Mouse (Mus musculus): Measurements from ENCODE around the gene Sh3bgrl2. TPM values are rescaled to one million over a fixed set of nuclear protein-coding genes. Genes with fewer than 3 reads are reported as not detected.

The Sh3bgrl2 gene
- polyA plus RNA-seq, 1 experiment from 2014 or later = 23.1 TPM

- Histone ChIP-seq H3K27ac (ENCODE audit: low read depth) (no peak overlapping the region), H3K9ac (ENCODE audit: low read length) (no peak overlapping the region), H3K36me3 (ENCODE audit: control insufficient read depth, insufficient read depth, low read length) (no peaks in the 10 kb centered on the region), H3K4me3 (ENCODE audit: low read depth, low read length) (no peak overlapping the region), H3K9me3 (ENCODE audit: control insufficient read depth, low read length) (no peaks in the 10 kb centered on the region), H3K4me1 (replicated peaks; ENCODE audit: control insufficient read depth, insufficient read depth, low read length) (peaks cover 5% of the 10 kb centered on the region; the same call in 1 of the 2 replicates), H3K27me3 (replicated peaks; ENCODE audit: control insufficient read depth, insufficient read depth, low read length) (no peaks in the 10 kb centered on the region), H3K4me2 (ENCODE audit: low read length) (no peak overlapping the region)
- no peak for ATAC-seq (replicated peaks; ENCODE audit: low FRiP score, low TSS enrichment, low read depth)
- WGBS = 47% methylated on average over 14 of the region's 14 CpGs
- DNase-seq (ENCODE audit: low spot score) = no peak
Observed at GRCm38 (mm10) chr9:83589680-83590467, 41.7 kb downstream of the Sh3bgrl2 start.

DNA sequence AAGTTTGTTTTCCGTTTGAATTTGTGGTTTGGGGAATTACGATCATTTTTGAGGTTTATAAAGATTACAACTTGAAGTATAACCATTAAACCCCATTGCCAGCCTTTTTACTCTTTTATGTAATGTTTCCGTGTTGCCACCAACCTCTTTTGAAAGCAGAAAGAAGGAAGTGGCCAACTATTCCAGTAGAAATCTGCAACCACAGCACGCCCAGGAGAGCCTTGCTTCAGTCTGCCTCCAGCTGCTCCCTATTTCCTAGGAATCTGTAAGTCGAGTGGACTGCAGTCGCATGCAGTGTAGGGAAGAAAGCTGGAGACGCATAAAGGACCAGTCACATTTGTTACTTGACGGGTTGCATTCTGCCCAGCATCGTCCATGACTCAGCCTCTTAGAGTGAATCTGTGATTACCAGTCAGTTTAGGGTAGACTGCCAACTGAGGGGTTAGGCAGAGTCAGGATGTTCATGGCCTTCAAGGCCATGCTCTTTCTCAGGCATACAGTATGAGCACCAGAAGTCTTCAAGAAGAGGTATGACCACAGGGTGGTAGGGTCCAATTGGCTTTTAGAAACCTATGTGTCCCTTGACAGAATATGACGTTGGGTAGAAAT, 43.8 kb downstream of the Sh3bgrl2 start:
- Histone ChIP-seq H3K4me1 (replicated peaks; ENCODE audit: control insufficient read depth, insufficient read depth, low read length) (peaks cover 5% of the 10 kb centered on the region; the same call in 1 of the 2 replicates), H3K4me2 (ENCODE audit: low read length) (no peak overlapping the region), H3K36me3 (ENCODE audit: control insufficient read depth, insufficient read depth, low read length) (no peaks in the 10 kb centered on the region), H3K27ac (ENCODE audit: low read depth) (no peak overlapping the region), H3K9ac (ENCODE audit: low read length) (no peak overlapping the region), H3K9me3 (ENCODE audit: control insufficient read depth, low read length) (no peaks in the 10 kb centered on the region), H3K4me3 (ENCODE audit: low read depth, low read length) (no peak overlapping the region), H3K27me3 (replicated peaks; ENCODE audit: control insufficient read depth, insufficient read depth, low read length) (no peaks in the 10 kb centered on the region)
- DNase-seq (ENCODE audit: low spot score) = no peak
- 85% methylated on average over 10 of the region's 10 CpGs for WGBS
- no peak for ATAC-seq (replicated peaks; ENCODE audit: low FRiP score, low TSS enrichment, low read depth)

DNA sequence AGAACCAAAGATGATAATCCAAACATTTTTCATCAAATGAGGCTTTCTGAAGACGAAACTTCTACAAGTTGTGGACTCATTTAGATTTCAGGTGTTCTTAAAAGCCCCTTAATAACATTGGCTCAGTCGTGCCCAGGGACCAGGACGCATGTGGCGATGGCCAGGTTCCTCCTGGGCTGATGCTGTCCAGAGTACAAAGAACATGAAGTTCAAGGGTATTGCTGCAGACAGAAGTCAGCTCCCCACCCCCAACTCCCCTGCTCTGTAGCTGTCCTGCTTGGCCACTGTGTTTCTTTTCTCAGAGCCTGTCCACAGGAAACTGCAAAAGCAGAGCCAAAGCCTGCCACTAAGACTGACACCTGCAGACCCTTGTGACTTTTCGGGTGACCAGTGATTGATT, 45.7 kb downstream of the Sh3bgrl2 start:
- Histone ChIP-seq H3K27me3 (replicated peaks; ENCODE audit: control insufficient read depth, insufficient read depth, low read length) (no peaks in the 10 kb centered on the region), H3K36me3 (ENCODE audit: control insufficient read depth, insufficient read depth, low read length) (no peaks in the 10 kb centered on the region), H3K9ac (ENCODE audit: low read length) (no peak overlapping the region)

GRCm38 (mm10) chr9:83596132-83596531, 48.0 kb downstream of the Sh3bgrl2 start:
- ATAC-seq (replicated peaks; ENCODE audit: low FRiP score, low TSS enrichment, low read depth) (no peak), DNase-seq (ENCODE audit: low spot score) (no peak)
- H3K36me3 ChIP-seq (ENCODE audit: control insufficient read depth, insufficient read depth, low read length) = no peaks in the 10 kb centered on the region
- no peak overlapping the region for H3K9ac ChIP-seq (ENCODE audit: low read length)
- no peak overlapping the region for H3K27ac ChIP-seq (ENCODE audit: low read depth)
- H3K4me2 ChIP-seq (ENCODE audit: low read length) = no peak overlapping the region
- 87% methylated on average over 6 of the region's 6 CpGs for WGBS
- no peaks in the 10 kb centered on the region for H3K27me3 ChIP-seq (replicated peaks; ENCODE audit: control insufficient read depth, insufficient read depth, low read length)
- H3K4me3 ChIP-seq (ENCODE audit: low read depth, low read length) = no peak overlapping the region
- H3K9me3 ChIP-seq (ENCODE audit: control insufficient read depth, low read length) = no peaks in the 10 kb centered on the region
- H3K4me1 ChIP-seq (replicated peaks; ENCODE audit: control insufficient read depth, insufficient read depth, low read length) = no peaks in the 10 kb centered on the region

More for the DNA sequence above, 45.7 kb downstream of the Sh3bgrl2 start:
- H3K4me1 ChIP-seq (replicated peaks; ENCODE audit: control insufficient read depth, insufficient read depth, low read length) = peaks cover 4% of the 10 kb centered on the region; the same call in 1 of the 2 replicates
- H3K4me3 ChIP-seq (ENCODE audit: low read depth, low read length) = no peak overlapping the region
- H3K27ac ChIP-seq (ENCODE audit: low read depth) = no peak overlapping the region
- no peak for ATAC-seq (replicated peaks; ENCODE audit: low FRiP score, low TSS enrichment, low read depth)
- no peak for DNase-seq (ENCODE audit: low spot score)
- no peaks in the 10 kb centered on the region for H3K9me3 ChIP-seq (ENCODE audit: control insufficient read depth, low read length)
- WGBS = 89% methylated on average over 5 of the region's 5 CpGs
- H3K4me2 ChIP-seq (ENCODE audit: low read length) = no peak overlapping the region

DNA sequence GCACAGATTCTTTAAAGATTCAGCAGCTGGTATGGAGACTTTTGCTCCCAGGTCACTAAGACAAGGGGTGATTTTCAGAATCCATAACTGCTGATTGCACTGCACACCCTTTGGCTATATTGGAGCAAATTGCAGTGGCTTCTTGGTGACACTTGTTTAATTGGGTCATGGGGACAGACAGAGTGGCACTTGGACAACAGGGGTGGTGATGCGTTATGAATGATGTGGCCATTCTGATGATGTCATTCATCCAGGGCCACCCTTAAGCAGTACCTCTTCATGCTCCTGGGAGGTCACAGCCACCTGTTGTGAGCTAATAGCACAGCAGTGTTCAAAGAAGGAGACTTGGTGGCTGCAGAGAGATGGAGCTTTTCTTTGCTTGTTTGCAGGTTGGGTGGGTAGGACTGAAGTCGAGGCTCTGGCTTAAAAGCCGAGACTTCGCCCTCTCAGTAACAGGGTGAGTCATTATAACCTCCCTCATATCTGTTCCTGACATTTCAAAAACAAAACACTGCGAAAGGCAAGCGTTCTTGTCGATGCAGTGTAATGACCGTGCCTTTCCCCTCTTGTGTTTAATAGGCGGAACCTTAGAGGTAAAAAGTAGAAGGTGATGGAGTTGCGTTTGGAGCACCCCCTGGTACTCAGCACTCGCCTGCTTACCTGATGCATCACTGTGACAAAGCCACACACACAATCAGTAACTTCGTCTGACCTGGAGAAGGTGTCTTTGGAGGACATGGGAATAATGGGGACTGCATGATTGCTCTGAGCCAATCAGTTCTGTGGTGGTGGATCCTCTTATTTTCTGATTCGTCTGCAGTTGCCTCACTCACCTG, 48.7 kb downstream of the Sh3bgrl2 start:
- Histone ChIP-seq H3K36me3 (ENCODE audit: control insufficient read depth, insufficient read depth, low read length) (no peaks in the 10 kb centered on the region), H3K4me2 (ENCODE audit: low read length) (no peak overlapping the region), H3K4me3 (ENCODE audit: low read depth, low read length) (no peak overlapping the region), H3K27me3 (replicated peaks; ENCODE audit: control insufficient read depth, insufficient read depth, low read length) (no peaks in the 10 kb centered on the region), H3K9ac (ENCODE audit: low read length) (no peak overlapping the region), H3K27ac (ENCODE audit: low read depth) (no peak overlapping the region), H3K9me3 (ENCODE audit: control insufficient read depth, low read length) (no peaks in the 10 kb centered on the region), H3K4me1 (replicated peaks; ENCODE audit: control insufficient read depth, insufficient read depth, low read length) (no peaks in the 10 kb centered on the region)
- WGBS = 86% methylated on average over 13 of the region's 13 CpGs
- ATAC-seq (replicated peaks; ENCODE audit: low FRiP score, low TSS enrichment, low read depth) (no peak), DNase-seq (ENCODE audit: low spot score) (no peak)

- WGBS = 83% methylated on average over 7 of the region's 7 CpGs
- no peak overlapping the region for H3K27ac ChIP-seq (ENCODE audit: low read depth)
- no peak overlapping the region for H3K4me3 ChIP-seq (ENCODE audit: low read depth, low read length)
- H3K4me1 ChIP-seq (replicated peaks; ENCODE audit: control insufficient read depth, insufficient read depth, low read length) = no peaks in the 10 kb centered on the region
- DNase-seq (ENCODE audit: low spot score) (no peak), ATAC-seq (replicated peaks; ENCODE audit: low FRiP score, low TSS enrichment, low read depth) (no peak)
- no peaks in the 10 kb centered on the region for H3K36me3 ChIP-seq (ENCODE audit: control insufficient read depth, insufficient read depth, low read length)
- H3K4me2 ChIP-seq (ENCODE audit: low read length) = no peak overlapping the region
- no peaks in the 10 kb centered on the region for H3K27me3 ChIP-seq (replicated peaks; ENCODE audit: control insufficient read depth, insufficient read depth, low read length)
- no peak overlapping the region for H3K9ac ChIP-seq (ENCODE audit: low read length)
- no peaks in the 10 kb centered on the region for H3K9me3 ChIP-seq (ENCODE audit: control insufficient read depth, low read length)
Observed at GRCm38 (mm10) chr9:83598047-83598446, 49.9 kb downstream of the Sh3bgrl2 start.

DNA sequence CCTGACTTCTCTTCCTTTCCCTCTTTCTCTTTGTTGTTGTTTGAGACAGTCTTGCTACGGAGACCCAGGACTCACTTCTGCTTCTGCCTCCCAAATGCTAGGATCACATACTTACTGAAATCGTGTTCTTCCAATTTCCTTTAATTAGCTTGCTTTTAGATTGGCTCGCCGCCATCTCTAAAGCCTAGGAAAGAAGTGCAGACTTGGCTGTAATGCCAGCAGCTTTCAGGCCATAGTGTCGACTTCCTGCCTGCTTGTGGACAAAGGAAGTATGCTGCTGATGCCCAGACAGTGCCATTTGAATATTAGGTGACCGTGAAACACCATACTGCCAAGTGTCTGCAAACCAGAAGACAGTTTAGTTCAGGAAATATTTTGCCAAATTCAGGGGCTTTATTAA, 51.4 kb downstream of the Sh3bgrl2 start:
- H3K9ac ChIP-seq (ENCODE audit: low read length) = no peak overlapping the region
- no peak overlapping the region for H3K4me2 ChIP-seq (ENCODE audit: low read length)
- H3K36me3 ChIP-seq (ENCODE audit: control insufficient read depth, insufficient read depth, low read length) = no peaks in the 10 kb centered on the region
- no peaks in the 10 kb centered on the region for H3K4me1 ChIP-seq (replicated peaks; ENCODE audit: control insufficient read depth, insufficient read depth, low read length)
- no peak overlapping the region for H3K4me3 ChIP-seq (ENCODE audit: low read depth, low read length)
- 68% methylated on average over 6 of the region's 6 CpGs for WGBS
- DNase-seq (ENCODE audit: low spot score) = no peak
- no peak overlapping the region for H3K27ac ChIP-seq (ENCODE audit: low read depth)
- ATAC-seq (replicated peaks; ENCODE audit: low FRiP score, low TSS enrichment, low read depth) = no peak
- H3K9me3 ChIP-seq (ENCODE audit: control insufficient read depth, low read length) = no peaks in the 10 kb centered on the region
- no peaks in the 10 kb centered on the region for H3K27me3 ChIP-seq (replicated peaks; ENCODE audit: control insufficient read depth, insufficient read depth, low read length)

DNA sequence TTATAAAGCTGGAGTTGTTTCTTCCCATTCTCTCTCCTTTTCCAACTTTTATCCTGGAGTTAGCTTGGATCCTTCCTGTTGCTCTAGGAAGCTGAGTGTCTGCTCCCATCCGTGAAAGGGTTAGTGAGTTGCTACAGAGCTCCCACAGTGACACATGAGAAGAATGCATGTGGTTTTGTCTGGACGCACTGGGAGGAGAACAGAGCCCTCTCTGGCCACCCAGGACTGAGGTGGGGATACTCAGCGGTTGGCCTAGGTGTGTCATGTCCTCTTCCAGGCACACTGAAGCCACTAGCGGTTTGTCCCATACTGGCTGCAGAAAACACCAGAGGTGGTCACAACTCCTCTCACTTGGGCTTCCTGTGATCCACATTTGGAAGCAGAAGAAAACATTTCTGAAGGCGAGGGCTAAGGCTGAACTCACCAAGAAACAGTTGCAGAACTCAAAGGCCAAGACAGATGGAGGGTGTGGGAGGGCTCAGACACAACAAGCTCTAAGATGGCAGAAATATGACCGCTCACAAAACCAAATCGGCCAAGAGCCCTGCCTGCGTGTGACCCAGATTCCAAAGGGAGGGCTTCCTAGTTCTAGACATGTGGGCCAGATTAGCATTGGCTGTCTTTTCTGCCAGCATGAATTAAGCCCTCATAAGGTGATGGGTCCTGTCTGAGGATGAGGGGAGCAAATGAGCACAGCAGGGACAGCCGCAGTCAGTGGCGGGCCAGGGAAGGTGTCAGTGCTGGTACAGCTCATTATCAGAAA, 52.3 kb downstream of the Sh3bgrl2 start:
- Histone ChIP-seq H3K4me3 (ENCODE audit: low read depth, low read length) (no peak overlapping the region), H3K9ac (ENCODE audit: low read length) (no peak overlapping the region), H3K4me1 (replicated peaks; ENCODE audit: control insufficient read depth, insufficient read depth, low read length) (no peaks in the 10 kb centered on the region), H3K27me3 (replicated peaks; ENCODE audit: control insufficient read depth, insufficient read depth, low read length) (no peaks in the 10 kb centered on the region), H3K36me3 (ENCODE audit: control insufficient read depth, insufficient read depth, low read length) (no peaks in the 10 kb centered on the region), H3K9me3 (ENCODE audit: control insufficient read depth, low read length) (no peaks in the 10 kb centered on the region), H3K27ac (ENCODE audit: low read depth) (no peak overlapping the region), H3K4me2 (ENCODE audit: low read length) (no peak overlapping the region)
- 77% methylated on average over 10 of the region's 10 CpGs for WGBS
- DNase-seq (ENCODE audit: low spot score) (no peak), ATAC-seq (replicated peaks; ENCODE audit: low FRiP score, low TSS enrichment, low read depth) (no peak)

Data from intestine, embryonic 14.5 days (tissue).